In the genomic region with DNA sequence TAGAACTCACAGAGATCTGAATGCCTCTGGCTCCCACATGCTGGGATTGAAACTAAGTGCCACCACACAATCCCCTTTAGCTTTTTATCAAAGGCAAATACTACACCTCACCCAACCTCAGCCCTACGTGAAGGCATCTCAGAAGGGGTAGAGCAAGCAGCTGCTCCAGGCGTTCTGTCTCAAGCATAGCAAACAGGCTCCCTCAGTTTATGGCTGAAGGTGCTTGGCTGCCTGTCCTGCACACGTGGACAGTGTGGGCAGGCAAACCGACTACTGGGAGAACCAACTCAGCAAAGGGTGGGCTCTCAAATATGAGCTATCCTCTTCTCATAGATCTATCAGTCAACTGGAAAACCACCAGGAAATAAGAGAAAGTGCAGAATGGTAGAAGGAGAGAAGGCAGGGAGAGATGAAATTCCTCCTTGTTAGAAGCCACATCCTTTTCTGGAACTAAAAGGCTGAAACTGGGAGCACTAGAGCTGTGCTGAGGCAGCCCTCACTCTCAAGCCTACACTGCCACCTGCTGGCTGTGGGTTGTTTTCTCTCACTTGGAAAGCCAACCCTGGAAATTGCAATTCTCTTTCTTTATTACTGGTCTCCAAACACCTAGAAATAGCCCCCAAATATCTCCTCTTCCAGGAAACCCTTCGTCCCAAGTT, we compare ENCODE assay signal across 9 mouse cellular contexts. TPM values are rescaled to one million over a fixed set of nuclear protein-coding genes. Genes with fewer than 3 reads are reported as not detected.
DNase-seq lines count a peak whose midpoint lies in the region; ATAC-seq lines count a peak whose summit lies in the region.
"Had no signal": no experiment of that assay in that cellular context is flagged by ENCODE, and none has a peak within 500 bp of the region (broad histone marks: within the 10 kb centered on the region; RNA-seq: fewer than 3 reads in every experiment).

No protein-coding gene starts in this region.

- no peak overlapping the region for H3K27ac ChIP-seq in intestine, embryonic 16.5 days (ENCODE audit: low read length)
- no peak overlapping the region for H3K27ac ChIP-seq in midbrain, embryonic 14.5 days (replicated peaks; ENCODE audit: low read depth, low read length)
- no peak overlapping the region for H3K27ac ChIP-seq in stomach, embryonic 16.5 days (ENCODE audit: low read length)
- H3K27ac ChIP-seq: embryonic facial prominence, embryonic 13.5 days had no signal

- peak; percentile 60 for ATAC-seq in intestine, embryonic 16.5 days
- ATAC-seq in midbrain, embryonic 14.5 days (ENCODE audit: low FRiP score, low TSS enrichment): peak; percentile 49; the same call in 1 of the 2 replicates
- peak; percentile 47; the same call in 1 of the 2 replicates for ATAC-seq in stomach, embryonic 16.5 days (ENCODE audit: insufficient read depth, low FRiP score)

- intact Hi-C loops in left cerebral cortex, postnatal 25 days (cut with DNase I): loop anchor here (1.0 kb wide), 1 partner anchor 1243 kb away; no protein-coding TSS in a partner anchor

- 63% methylated on average over 5 of the region's 5 CpGs for WGBS in intestine, embryonic 16.5 days
- WGBS in midbrain, embryonic 14.5 days: 70% methylated on average over 5 of the region's 5 CpGs
- 64% methylated on average over 5 of the region's 5 CpGs for WGBS in stomach, embryonic 16.5 days

- no peaks in the 10 kb centered on the region for H3K4me1 ChIP-seq in intestine, embryonic 16.5 days (ENCODE audit: control insufficient read depth, insufficient read depth, low read length)
- H3K4me1 ChIP-seq in midbrain, embryonic 14.5 days (ENCODE audit: control insufficient read depth, insufficient read depth, low read length): no peaks in the 10 kb centered on the region
- H3K4me1 ChIP-seq in stomach, embryonic 16.5 days (ENCODE audit: control insufficient read depth, insufficient read depth, low read length): no peaks in the 10 kb centered on the region
- H3K4me1 ChIP-seq: embryonic facial prominence, embryonic 13.5 days had no signal

- peak; percentile 84 for DNase-seq in 3T3-L1 (ENCODE audit: low read depth, low spot score)
- peak; percentile 90 for DNase-seq in NIH3T3 (ENCODE audit: low read depth)
- peak; percentile 14 for DNase-seq in cerebellum, adult 9-11 months
- peak; percentile 18 to 82 for DNase-seq in frontal cortex, postnatal 14 days (ENCODE audit: low spot score in 2 of 2)
- peak; percentile 76 to 83 for DNase-seq in left cerebral cortex, postnatal 25 days (ENCODE audit: low spot score in 2 of 2)
- peak; percentile 89 for DNase-seq in midbrain, embryonic 14.5 days

- H3K4me2 ChIP-seq in intestine, embryonic 16.5 days (ENCODE audit: low read depth, low read length): no peak overlapping the region
- no peak overlapping the region for H3K4me2 ChIP-seq in midbrain, embryonic 14.5 days (ENCODE audit: low read length)
- no peak overlapping the region for H3K4me2 ChIP-seq in stomach, embryonic 16.5 days (ENCODE audit: low read depth, low read length)
- H3K4me2 ChIP-seq: embryonic facial prominence, embryonic 13.5 days had no signal

- peaks cover 5% of the 10 kb centered on the region; the same call in 1 of the 2 replicates for H3K36me3 ChIP-seq in intestine, embryonic 16.5 days (ENCODE audit: control insufficient read depth, insufficient read depth, low read length)
- no peaks in the 10 kb centered on the region for H3K36me3 ChIP-seq in midbrain, embryonic 14.5 days (ENCODE audit: control insufficient read depth, insufficient read depth, low read length)
- 0 out of 2 replicates have a peak, but pooled peaks cover 9% of the 10 kb centered on the region for H3K36me3 ChIP-seq in stomach, embryonic 16.5 days (ENCODE audit: control insufficient read depth, insufficient read depth, low read length)
- H3K36me3 ChIP-seq: embryonic facial prominence, embryonic 13.5 days had no signal

- no peak overlapping the region for H3K9ac ChIP-seq in intestine, embryonic 16.5 days (ENCODE audit: low read depth, low read length)
- H3K9ac ChIP-seq in midbrain, embryonic 14.5 days (replicated peaks; ENCODE audit: low read length): no peak overlapping the region
- no peak overlapping the region for H3K9ac ChIP-seq in stomach, embryonic 16.5 days (ENCODE audit: low read length)
- H3K9ac ChIP-seq: embryonic facial prominence, embryonic 13.5 days had no signal

- H3K27me3 ChIP-seq in intestine, embryonic 16.5 days (replicated peaks; ENCODE audit: control insufficient read depth, insufficient read depth, low read length): no peaks in the 10 kb centered on the region
- no peaks in the 10 kb centered on the region for H3K27me3 ChIP-seq in midbrain, embryonic 14.5 days (ENCODE audit: control insufficient read depth, insufficient read depth, low read length)
- H3K27me3 ChIP-seq in stomach, embryonic 16.5 days (ENCODE audit: control insufficient read depth, insufficient read depth, low read length): no peaks in the 10 kb centered on the region
- H3K27me3 ChIP-seq: embryonic facial prominence, embryonic 13.5 days had no signal

- no peaks in the 10 kb centered on the region for H3K9me3 ChIP-seq in intestine, embryonic 16.5 days (ENCODE audit: control insufficient read depth, low read length)
- H3K9me3 ChIP-seq in midbrain, embryonic 14.5 days (ENCODE audit: control insufficient read depth, low read length): no peaks in the 10 kb centered on the region
- H3K9me3 ChIP-seq in stomach, embryonic 16.5 days (replicated peaks; ENCODE audit: control insufficient read depth, low read length): no peaks in the 10 kb centered on the region
- H3K9me3 ChIP-seq: embryonic facial prominence, embryonic 13.5 days had no signal

- no peak overlapping the region for H3K4me3 ChIP-seq in intestine, embryonic 16.5 days (ENCODE audit: low read length)
- H3K4me3 ChIP-seq in midbrain, embryonic 14.5 days (replicated peaks; ENCODE audit: low read depth, low read length): no peak overlapping the region
- no peak overlapping the region for H3K4me3 ChIP-seq in stomach, embryonic 16.5 days (replicated peaks; ENCODE audit: low read length)
- H3K4me3 ChIP-seq: embryonic facial prominence, embryonic 13.5 days had no signal

RNA-seq across cellular contexts. Expression of a gene that starts 38.1 kb away (rescaled TPM):
- 6.9 and 7.8 TPM in 2 replicates for polyA plus RNA-seq in intestine, embryonic 16.5 days (2015; fragmentation: Nextera tagmentation; extraction: Ambion mirVana)
- total RNA-seq in left cerebral cortex, postnatal 25 days (2021): 1 to 10 TPM; 1.5 to 1.8 TPM
- not detected in 2 replicates for polyA plus RNA-seq in midbrain, embryonic 14.5 days (2014; fragmentation: Nextera tagmentation; extraction: Ambion mirVana)
- 2.7 and 3.2 TPM in 2 replicates for polyA plus RNA-seq in stomach, embryonic 16.5 days (2015; fragmentation: Nextera tagmentation; extraction: Ambion mirVana)
- polyA plus RNA-seq: embryonic facial prominence, embryonic 13.5 days had no signal

RNA-seq across cellular contexts. Expression of a gene that starts 46.4 kb away (rescaled TPM):
- polyA plus RNA-seq in intestine, embryonic 16.5 days (2015; fragmentation: Nextera tagmentation; extraction: Ambion mirVana): 217 and 222 TPM in 2 replicates
- 10 to 100 TPM; 15.0 to 15.8 TPM for total RNA-seq in left cerebral cortex, postnatal 25 days (2021)
- 4.8 and 12.7 TPM in 2 replicates for polyA plus RNA-seq in midbrain, embryonic 14.5 days (2014; fragmentation: Nextera tagmentation; extraction: Ambion mirVana)
- 243 and 264 TPM in 2 replicates for polyA plus RNA-seq in stomach, embryonic 16.5 days (2015; fragmentation: Nextera tagmentation; extraction: Ambion mirVana)

Comparison
In these comparisons a context has a peak if more than half of its experiments do, and no peak if none do; other contexts are left out.
1. DNase-seq: peak in every context shown above with its lines; median percentile 90 in NIH3T3; 89 in midbrain, embryonic 14.5 days; 84 in 3T3-L1; 80 in left cerebral cortex, postnatal 25 days; 50 in frontal cortex, postnatal 14 days; 14 in cerebellum, adult 9-11 months.
2. RNA of a gene that starts 46.4 kb away (polyA plus RNA-seq): 243 to 264 TPM in stomach, embryonic 16.5 days and 217 to 222 TPM in intestine, embryonic 16.5 days; 4.8 to 12.7 TPM in midbrain, embryonic 14.5 days; every median in the first group is over 10 times any median in the second.
3. Peak in every context shown above with its lines, with median percentiles within 50 percentile points of each other: ATAC-seq.